Mouse (Mus musculus) lung, postnatal 4 days (tissue): ENCODE data around the gene 1700018B08Rik.

Experiments used
- DNase-seq, 2 experiments: peaks; one replicate each; pipeline ENCODE4 v3.0.0; 2021

Gene 1700018B08Rik

DNA sequence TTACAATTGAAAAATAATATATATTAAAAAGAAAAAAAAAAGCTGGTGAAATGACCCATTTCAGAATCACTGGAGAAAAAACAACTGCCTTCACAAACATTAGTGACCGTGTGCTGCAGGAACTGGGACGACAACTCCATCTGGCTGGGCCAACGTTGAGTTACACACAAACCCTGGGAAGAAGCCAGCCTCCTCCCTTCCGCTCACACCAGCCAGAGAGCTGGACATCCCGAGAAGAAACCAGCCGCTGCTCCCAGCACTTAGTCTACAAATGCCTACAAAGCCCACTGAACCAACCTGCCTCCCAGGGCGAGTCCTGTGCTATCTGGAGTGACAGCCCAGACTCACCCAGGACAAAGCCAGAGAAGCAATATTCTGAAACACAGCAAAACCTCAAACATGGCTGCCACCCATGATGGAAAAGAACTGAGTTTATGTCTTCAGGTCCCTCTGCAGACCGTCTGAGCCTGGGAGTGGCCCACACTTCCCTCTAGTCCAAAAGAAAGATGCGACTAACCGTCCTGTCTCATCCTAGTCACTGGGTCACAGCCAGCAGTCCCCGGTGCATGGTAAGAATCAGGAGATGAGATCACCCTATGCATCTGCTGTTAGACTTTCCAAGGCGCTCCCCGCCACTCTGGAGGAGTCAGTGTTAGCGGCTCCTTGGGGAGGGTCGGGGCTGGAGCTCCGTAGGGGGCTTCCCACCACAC is 17.7 kb upstream of the 1700018B08Rik start:
- DNase-seq: peak in 1 of 2 experiments; percentile 61

DNA sequence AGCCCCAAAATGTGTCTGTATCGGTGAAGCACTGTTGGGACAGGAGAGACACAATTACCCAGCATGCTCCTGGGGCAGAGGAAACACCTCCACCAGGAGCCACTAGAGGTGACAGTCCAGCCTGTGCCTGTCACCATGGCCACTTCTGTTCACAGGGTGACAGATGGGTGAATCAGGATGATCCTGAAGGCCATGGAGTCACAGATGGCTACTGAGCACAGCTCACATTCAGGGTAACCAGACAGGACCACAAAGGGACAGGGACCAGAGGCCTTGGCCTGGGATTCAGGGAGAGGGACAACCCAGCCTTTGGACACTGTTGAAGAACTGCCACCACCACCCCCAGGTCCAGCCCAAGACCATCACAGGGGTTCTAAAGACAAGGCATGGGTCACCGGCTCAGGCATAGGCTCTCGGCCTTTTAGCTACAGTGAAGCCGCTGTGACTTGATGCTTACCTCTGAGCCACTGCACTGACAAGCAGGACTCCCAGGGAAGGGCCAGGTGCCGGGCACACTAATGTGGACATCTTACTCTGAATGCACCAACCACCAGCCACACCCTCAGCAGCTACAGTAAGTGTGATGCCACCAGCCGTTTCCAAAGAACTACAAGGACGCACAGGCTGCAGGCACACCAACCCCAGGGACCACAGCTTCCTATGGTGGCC is 16.4 kb upstream of the 1700018B08Rik start:
- DNase-seq: no peak

- no peak for DNase-seq
Observed at GRCm38 (mm10) chr8:121559801-121560200, 15.7 kb upstream of the 1700018B08Rik start.

- no peak for DNase-seq
Observed at GRCm38 (mm10) chr8:121558538-121558937, 14.4 kb upstream of the 1700018B08Rik start.

DNA sequence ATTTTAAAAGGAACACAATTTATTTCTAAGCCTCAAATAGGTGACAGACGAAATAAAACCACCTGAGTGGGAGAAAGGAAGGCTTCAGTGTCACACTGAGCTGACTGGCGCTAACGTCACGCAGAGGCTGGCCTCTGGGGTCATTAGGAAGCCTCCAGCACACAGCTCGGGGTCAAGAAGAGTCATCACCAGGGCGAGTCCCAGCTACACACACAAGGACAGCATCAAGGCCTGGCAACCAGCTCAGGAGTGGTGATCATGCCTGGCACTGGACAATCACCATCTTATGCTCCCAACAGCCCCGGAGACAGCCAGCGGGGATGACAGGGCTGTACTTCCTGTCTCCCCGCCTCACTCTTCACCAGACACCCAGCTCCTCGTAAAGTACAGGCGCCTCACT is 13.6 kb upstream of the 1700018B08Rik start:
- DNase-seq: no peak

DNA sequence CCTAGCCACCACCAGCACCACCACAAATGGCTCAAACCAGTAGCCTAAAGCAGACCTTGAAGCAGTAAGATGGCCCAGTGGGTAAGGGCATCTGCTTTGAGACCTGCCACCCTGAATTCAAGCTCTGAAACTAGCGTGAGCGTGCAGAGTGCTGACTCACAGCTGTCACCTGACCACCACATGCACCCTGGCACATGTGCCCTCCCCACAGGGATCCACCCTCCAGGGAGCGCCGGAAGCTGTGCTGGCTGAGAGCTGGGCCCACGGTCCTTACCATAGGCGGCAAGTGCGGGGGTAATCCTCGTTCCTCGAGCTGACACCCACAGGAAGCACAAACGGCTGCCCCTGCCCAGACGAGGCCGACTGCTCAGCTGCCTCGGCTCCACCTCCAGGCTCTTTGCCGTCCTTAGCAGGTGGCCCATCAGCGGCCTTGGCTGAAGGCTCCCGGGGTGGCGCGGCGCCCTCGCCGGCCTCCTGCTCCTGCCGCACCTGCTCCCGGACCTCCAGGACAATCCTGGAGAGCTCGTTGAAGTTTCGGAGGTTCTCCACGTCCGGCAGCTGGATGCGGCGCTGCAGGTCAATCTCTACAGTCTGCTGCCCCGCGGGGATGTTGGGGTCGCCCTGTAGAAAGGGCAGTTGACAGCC is 9.8 kb upstream of the 1700018B08Rik start:
- DNase-seq: peak in 1 of 2 experiments; percentile 20

DNA sequence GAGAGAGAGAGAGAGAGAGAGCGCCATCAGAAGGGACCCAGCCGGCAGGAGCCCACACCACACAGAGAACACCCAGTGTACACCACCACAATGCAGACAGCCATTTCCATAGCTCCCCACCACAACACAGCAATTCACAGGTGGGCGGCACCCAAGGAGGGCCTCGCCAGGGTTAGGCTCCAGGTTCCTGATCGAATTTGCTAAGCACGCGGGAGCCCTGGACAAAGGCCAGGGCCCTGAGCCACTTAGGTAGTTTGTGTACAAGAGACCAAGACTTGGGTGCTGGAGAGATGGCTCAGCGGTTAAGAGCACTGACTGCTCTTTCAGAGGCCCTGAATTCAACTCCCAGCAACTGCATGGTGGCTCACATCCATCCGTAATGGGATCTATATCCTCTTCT is 8.4 kb upstream of the 1700018B08Rik start:
- DNase-seq: peak in 1 of 2 experiments; percentile 21

- peak in 1 of 2 experiments; percentile 24 for DNase-seq
Observed at GRCm38 (mm10) chr8:121551065-121551985, 7.2 kb upstream of the 1700018B08Rik start.

GRCm38 (mm10) chr8:121550056-121550455 is 5.9 kb upstream of the 1700018B08Rik start:
- peak in 1 of 2 experiments; percentile 53 for DNase-seq

GRCm38 (mm10) chr8:121547132-121547531 is 3.0 kb upstream of the 1700018B08Rik start:
- peak; percentile 67 to 81 for DNase-seq

GRCm38 (mm10) chr8:121544936-121545335 is 816 bp upstream of the 1700018B08Rik start:
- peak in 1 of 2 experiments; percentile 15 for DNase-seq

DNA sequence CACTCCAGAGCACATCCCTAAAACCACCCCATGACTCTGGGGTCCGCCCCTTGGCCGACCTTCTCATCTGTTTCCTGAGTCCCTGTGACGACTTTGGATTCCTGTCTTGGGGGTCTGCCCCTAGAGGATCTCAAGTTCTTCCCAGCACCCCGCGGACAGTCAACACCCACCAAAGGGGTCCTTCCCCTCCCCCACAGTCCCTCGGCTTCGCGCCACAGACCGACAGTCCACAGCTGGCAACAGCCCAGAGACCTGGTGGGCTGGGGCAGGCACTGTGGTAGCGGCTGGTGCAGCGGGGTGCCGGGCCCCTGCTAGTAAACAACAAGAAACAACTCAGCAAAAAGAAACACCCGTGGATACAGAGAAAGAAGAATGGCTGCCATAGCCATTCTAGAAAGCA is 1.2 kb downstream of the 1700018B08Rik start:
- peak in 1 of 2 experiments; percentile 30 for DNase-seq

GRCm38 (mm10) chr8:121541862-121542261 is 2.3 kb downstream of the 1700018B08Rik start:
- DNase-seq: peak in 1 of 2 experiments; percentile 19

- peak; percentile 53 to 57 for DNase-seq
Observed at GRCm38 (mm10) chr8:121532381-121532780, 11.7 kb downstream of the 1700018B08Rik start.

DNA sequence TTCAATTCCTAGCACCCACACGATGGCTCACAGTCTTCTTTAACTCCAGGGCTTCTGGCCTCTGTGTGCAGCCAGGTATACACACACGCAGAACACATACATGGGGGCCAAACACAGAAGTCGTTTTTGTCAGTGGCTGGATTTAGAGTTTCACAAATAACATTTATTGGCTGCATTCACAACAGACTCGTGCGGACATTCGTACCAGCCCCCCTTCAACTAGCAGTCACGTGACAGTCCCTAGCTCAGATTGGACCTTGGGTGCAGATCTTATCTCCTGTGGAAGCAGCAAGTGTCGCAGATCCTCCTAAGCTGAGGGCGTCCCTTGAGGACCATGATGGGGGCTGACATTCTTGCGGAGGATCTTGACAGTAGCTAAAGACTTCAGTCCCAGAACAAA is 13.5 kb downstream of the 1700018B08Rik start:
- peak in 1 of 2 experiments; percentile 13 for DNase-seq

GRCm38 (mm10) chr8:121528790-121529189 is 15.3 kb downstream of the 1700018B08Rik start:
- peak; percentile 72 to 92 for DNase-seq

DNA sequence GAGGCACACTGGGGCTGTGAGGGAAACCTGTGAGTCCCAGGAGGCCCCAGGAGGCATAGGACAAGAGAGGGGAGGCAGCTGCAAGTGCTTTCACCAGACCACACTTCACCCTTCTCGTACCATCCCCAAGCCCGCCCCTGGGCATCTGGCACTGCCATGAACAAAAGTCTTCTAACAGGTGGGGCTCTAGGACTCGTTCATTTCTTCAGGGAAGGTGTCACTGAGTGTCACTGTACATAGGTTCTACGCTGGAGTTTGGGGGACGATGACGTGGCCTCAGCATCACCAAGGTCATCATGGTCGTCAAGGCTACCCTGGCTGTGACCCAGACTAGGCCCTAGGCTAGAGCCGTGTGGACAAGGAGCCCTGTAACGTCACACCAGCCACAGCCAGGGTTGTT is 16.4 kb downstream of the 1700018B08Rik start:
- DNase-seq: peak in 1 of 2 experiments; percentile 20

- DNase-seq: peak; percentile 22 to 69
Observed at GRCm38 (mm10) chr8:121526811-121527550, 17.1 kb downstream of the 1700018B08Rik start.

GRCm38 (mm10) chr8:121525111-121525818 is 18.9 kb downstream of the 1700018B08Rik start:
- peak in 1 of 2 experiments; percentile 34 for DNase-seq

DNA sequence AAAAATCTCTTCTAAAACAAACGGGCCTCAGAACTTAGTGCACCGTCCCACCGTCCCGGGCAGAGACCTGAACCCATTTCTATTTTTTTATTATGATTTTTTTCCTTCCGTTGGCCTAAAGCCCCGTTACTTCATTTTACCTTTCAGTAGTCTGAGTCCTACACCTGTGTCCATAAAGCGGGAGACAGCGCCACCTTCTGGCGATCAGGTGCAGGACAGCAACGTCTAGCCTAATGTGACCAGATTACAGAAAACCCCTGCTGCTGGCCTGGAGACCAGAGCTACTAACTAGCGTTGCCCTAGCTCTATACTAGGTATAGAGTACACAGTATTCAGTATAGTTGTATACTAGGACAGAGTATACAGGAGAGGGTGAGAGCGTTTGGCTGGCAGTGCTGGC is 30.7 kb downstream of the 1700018B08Rik start:
- peak; percentile 65 to 83 for DNase-seq

DNA sequence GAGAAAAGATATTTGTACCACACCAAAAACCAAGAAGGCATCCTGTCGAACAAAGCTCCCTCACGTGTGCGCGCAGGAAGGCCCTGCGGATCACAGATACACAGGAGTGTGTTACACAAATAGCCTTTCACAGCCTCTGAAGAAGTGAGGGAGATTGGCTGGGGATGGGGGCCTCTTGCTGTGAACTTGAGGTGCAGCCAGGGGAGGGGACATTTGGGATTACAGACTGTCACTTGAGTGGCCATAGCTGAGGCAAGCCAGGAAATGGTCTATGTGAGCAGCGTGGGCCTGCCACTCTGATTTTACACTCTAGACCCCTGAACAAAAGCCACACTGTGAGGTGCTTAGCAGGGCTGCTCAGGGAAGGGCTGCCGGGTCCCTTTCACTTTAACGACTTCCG is 32.4 kb downstream of the 1700018B08Rik start:
- no peak for DNase-seq
